Comparison of ENCODE assay signal across 20 mouse cellular contexts in genomic region chr4:53591536-53591935, GRCm38 (mm10). TPM values are rescaled to one million over a fixed set of nuclear protein-coding genes. Genes with fewer than 3 reads are reported as not detected.
DNase-seq lines count a peak whose midpoint lies in the region; ATAC-seq and TF ChIP-seq lines count a peak whose summit lies in the region.
"Had no signal": no experiment of that assay in that cellular context is flagged by ENCODE, and none has a peak within 500 bp of the region (broad histone marks: within the 10 kb centered on the region; RNA-seq: fewer than 3 reads in every experiment).

No protein-coding gene starts in this region.

- no peaks in the 10 kb centered on the region for H3K36me3 ChIP-seq in heart, embryonic 16.5 days (ENCODE audit: control insufficient read depth, insufficient read depth)
- H3K36me3 ChIP-seq in heart, embryonic 10.5 days, result no peaks in the 10 kb centered on the region
- no peaks in the 10 kb centered on the region for H3K36me3 ChIP-seq in liver, adult 2 months (ENCODE audit: control insufficient read depth, insufficient read depth, low read length)
- no peaks in the 10 kb centered on the region for H3K36me3 ChIP-seq in liver, postnatal 0 days (replicated peaks; ENCODE audit: insufficient read depth, low read length)
- H3K36me3 ChIP-seq: embryonic facial prominence, embryonic 15.5 days; limb, embryonic 10.5 days; neural tube, embryonic 12.5 days had no signal

- no peak overlapping the region for H3K9ac ChIP-seq in heart, embryonic 16.5 days (ENCODE audit: low read length)
- no peak overlapping the region for H3K9ac ChIP-seq in liver, adult 2 months (ENCODE audit: low read depth, low read length)
- H3K9ac ChIP-seq in liver, postnatal 0 days (replicated peaks), result no peak overlapping the region
- H3K9ac ChIP-seq: embryonic facial prominence, embryonic 15.5 days; neural tube, embryonic 12.5 days had no signal

- H3K79me2 ChIP-seq in liver, adult 2 months (ENCODE audit: control insufficient read depth, insufficient read depth, low read length), result no peaks in the 10 kb centered on the region

- intact Hi-C loops in gastrocnemius, adult 2 months (cut with DNase I), result loop anchor here (5.0 kb wide), 4 partner anchors 44 to 474 kb away; partner anchors contain the start of gene Slc44a1
- intact Hi-C loops in gastrocnemius, postnatal 14 days (cut with DNase I; ENCODE audit: low total_unique reads), result loop anchor here (5.0 kb wide), 1 partner anchor 209 kb away; no protein-coding TSS in a partner anchor

- TF ChIP-seq CTCF in gastrocnemius, adult 2 months (IDR thresholded peaks at IDR 0.05), result no peak
- TF ChIP-seq CTCF in liver, adult 2 months (IDR thresholded peaks at IDR 0.05; ENCODE audit: low read depth, low read length), result no peak
- no peak for TF ChIP-seq CTCF in liver, postnatal 0 days (IDR thresholded peaks at IDR 0.05; ENCODE audit: low read depth)
- no peak for TF ChIP-seq CTCF in brain, embryonic 14.5 days (IDR thresholded peaks at IDR 0.05; ENCODE audit: borderline replicate concordance, extremely low read depth, insufficient read depth, insufficient read length)

- no peaks in the 10 kb centered on the region for H3K27me3 ChIP-seq in heart, embryonic 16.5 days (ENCODE audit: control insufficient read depth, insufficient read depth, low read length)
- no peaks in the 10 kb centered on the region for H3K27me3 ChIP-seq in heart, embryonic 10.5 days (ENCODE audit: insufficient read depth, poor library complexity, severe bottlenecking)
- no peaks in the 10 kb centered on the region for H3K27me3 ChIP-seq in liver, adult 2 months (ENCODE audit: control insufficient read depth, insufficient read depth, low read length)
- no peaks in the 10 kb centered on the region for H3K27me3 ChIP-seq in liver, postnatal 0 days (ENCODE audit: insufficient read depth, low read length)
- H3K27me3 ChIP-seq: embryonic facial prominence, embryonic 15.5 days; neural tube, embryonic 12.5 days had no signal

- peaks cover 7% of the 10 kb centered on the region; the same call in 1 of the 2 replicates for H3K4me1 ChIP-seq in heart, embryonic 16.5 days (ENCODE audit: control insufficient read depth, insufficient read depth, low read length)
- peaks cover 6% of the 10 kb centered on the region; the same call in 1 of the 2 replicates for H3K4me1 ChIP-seq in heart, embryonic 10.5 days
- peaks cover 11% of the 10 kb centered on the region; the same call in 1 of the 2 replicates for H3K4me1 ChIP-seq in liver, adult 2 months (ENCODE audit: control insufficient read depth, insufficient read depth, low read length)
- peaks cover 11% of the 10 kb centered on the region for H3K4me1 ChIP-seq in liver, postnatal 0 days (ENCODE audit: insufficient read depth)
- H3K4me1 ChIP-seq: embryonic facial prominence, embryonic 15.5 days; limb, embryonic 10.5 days; neural tube, embryonic 12.5 days had no signal

- no peak for TF ChIP-seq EP300 in liver, postnatal 0 days (IDR thresholded peaks at IDR 0.05; ENCODE audit: low read depth)

- no peak for ATAC-seq in heart, embryonic 16.5 days (replicated peaks; ENCODE audit: extremely low read depth, insufficient read depth, low FRiP score)
- no peak for ATAC-seq in liver, postnatal 0 days

- no peak for DNase-seq in gastrocnemius, adult 2 months
- DNase-seq in gastrocnemius, postnatal 14 days, result no peak
- DNase-seq in heart, embryonic 10.5 days (ENCODE audit: low spot score), result no peak
- no peak for DNase-seq in liver, adult 2 months (ENCODE audit: extremely low read depth, low read depth, low spot score)
- no peak for DNase-seq in liver, postnatal 0 days
- peak; percentile 13 for DNase-seq in brain, embryonic 14.5 days (ENCODE audit: low read depth)
- DNase-seq in thymus, postnatal 14 days, result no peak
- DNase-seq: adrenal gland, postnatal 25 days; cerebellum, adult 2 months; cerebellum, postnatal 36 days; gastrocnemius, postnatal 10 days; lung, adult 2 months; right cerebral cortex, adult 18-20 months; thymus, adult 18-20 months had no signal

- H3K4me3 ChIP-seq in gastrocnemius, adult 2 months, result peak overlapping the region; percentile 35; the same call in 1 of the 2 replicates
- no peak overlapping the region for H3K4me3 ChIP-seq in heart, embryonic 16.5 days (ENCODE audit: low read length)
- H3K4me3 ChIP-seq in heart, embryonic 10.5 days, result no peak overlapping the region
- H3K4me3 ChIP-seq in liver, adult 2 months (ENCODE audit: insufficient read depth, low read depth, low read length), result no peak overlapping the region
- no peak overlapping the region for H3K4me3 ChIP-seq in liver, postnatal 0 days (ENCODE audit: low read depth, low read length)
- H3K4me3 ChIP-seq: embryonic facial prominence, embryonic 15.5 days; limb, embryonic 10.5 days; neural tube, embryonic 12.5 days had no signal

- no peak overlapping the region for H3K4me2 ChIP-seq in heart, embryonic 16.5 days (ENCODE audit: low read depth, low read length)
- no peak overlapping the region for H3K4me2 ChIP-seq in liver, postnatal 0 days (ENCODE audit: low read depth, low read length)
- H3K4me2 ChIP-seq: embryonic facial prominence, embryonic 15.5 days; liver, embryonic 11.5 days; neural tube, embryonic 12.5 days had no signal

- H3K9me3 ChIP-seq in heart, embryonic 16.5 days (replicated peaks; ENCODE audit: control insufficient read depth, low read length), result no peaks in the 10 kb centered on the region
- H3K9me3 ChIP-seq in heart, embryonic 10.5 days, result no peaks in the 10 kb centered on the region
- H3K9me3 ChIP-seq in liver, postnatal 0 days (ENCODE audit: low read length), result no peaks in the 10 kb centered on the region
- H3K9me3 ChIP-seq: embryonic facial prominence, embryonic 15.5 days; limb, embryonic 10.5 days; neural tube, embryonic 12.5 days had no signal

- TF ChIP-seq POLR2A in liver, adult 2 months (IDR thresholded peaks at IDR 0.05; ENCODE audit: extremely low read depth, insufficient read depth, low read length), result no peak
- TF ChIP-seq POLR2A in brain, embryonic 14.5 days (IDR thresholded peaks at IDR 0.05; ENCODE audit: borderline replicate concordance, extremely low read depth, insufficient read depth, insufficient read length, poor library complexity, severe bottlenecking), result no peak

- 83% methylated on average over 11 of the region's 11 CpGs for WGBS in heart, embryonic 16.5 days
- 79% methylated on average over 11 of the region's 11 CpGs for WGBS in heart, embryonic 10.5 days
- whole genome bisulfite sequencing in liver, adult 2 months, result 88% methylated on average over 11 of the region's 11 CpGs
- WGBS in liver, postnatal 0 days (ENCODE audit: insufficient replicate concordance), result 80% methylated on average over 11 of the region's 11 CpGs

- peak overlapping the region; percentile 80 for H3K27ac ChIP-seq in gastrocnemius, adult 2 months
- H3K27ac ChIP-seq in heart, embryonic 16.5 days (ENCODE audit: low read length), result peak overlapping the region; percentile 51
- no peak overlapping the region for H3K27ac ChIP-seq in heart, embryonic 10.5 days
- 0 out of 2 replicates have a peak overlapping the region, but pooled peaks have one; percentile 31 for H3K27ac ChIP-seq in liver, adult 2 months (replicated peaks; ENCODE audit: insufficient read depth, low read depth, low read length)
- H3K27ac ChIP-seq in liver, postnatal 0 days (ENCODE audit: low read depth), result no peak overlapping the region
- H3K27ac ChIP-seq: limb, embryonic 10.5 days; neural tube, embryonic 12.5 days had no signal

RNA-seq across cellular contexts. Expression of gene Fsd1l, which starts 39.7 kb away (rescaled TPM):
- 10 to 100 TPM; 10.7 to 12.8 TPM for total RNA-seq in gastrocnemius, adult 2 months (2021)
- total RNA-seq in gastrocnemius, postnatal 14 days (2021), result 10 to 100 TPM; 24.5 to 29.8 TPM
- polyA plus RNA-seq in heart, embryonic 16.5 days (2015; fragmentation: Nextera tagmentation; extraction: Ambion mirVana), result 9.4 and 10.0 TPM in 2 replicates
- 11.4 and 12.3 TPM in 2 replicates for polyA plus RNA-seq in heart, embryonic 10.5 days (2016; fragmentation: Nextera tagmentation; extraction: Ambion mirVana)
- 0.54 and 0.74 TPM in 2 replicates for total RNA-seq in liver, adult 2 months (2014; rRNA removed)
- polyA plus RNA-seq in liver, adult 2 months (2012; rRNA removed), result 0.02 and 0.05 TPM in 2 replicates
- polyA plus RNA-seq in liver, postnatal 0 days (2015; fragmentation: Nextera tagmentation; extraction: Ambion mirVana), result 0.96 and 0.97 TPM in 2 replicates
- polyA plus RNA-seq in brain, embryonic 14.5 days (2012; rRNA removed), result 24.9 and 27.1 TPM in 2 replicates
- total RNA-seq: MEL had no signal

Comparison
In these comparisons a context has a peak if more than half of its experiments do, and no peak if none do; other contexts are left out.
1. H3K27ac ChIP-seq: peak in gastrocnemius, adult 2 months (single experiment), heart, embryonic 16.5 days (single experiment) and liver, adult 2 months (single experiment); none in heart, embryonic 10.5 days (single experiment) and liver, postnatal 0 days (single experiment).